Mouse (Mus musculus) G1E (cell line): Measurements from ENCODE around the gene Slmap. TPM values are rescaled to one million over a fixed set of nuclear protein-coding genes. Genes with fewer than 3 reads are reported as not detected.
A peak's percentile ranks its signal among the peaks of the same experiment; 100 is the strongest.
"Not testable (repeated sequence)": the region's sequence is repeated elsewhere in the genome, so short reads cannot be mapped to it uniquely, and the experiment has no call there.

Source experiments
- ATAC-seq: 2 replicates; pipeline ENCODE4 v1.8.0; 2016; ENCODE audit warnings: mild to moderate bottlenecking; ENCODE audit not compliant: insufficient number of reproducible peaks, poor library complexity, low FRiP score, severe bottlenecking; ENCODE audit errors: extremely low read depth
- DNase-seq: peaks from one replicate; pipeline ENCODE4 v3.0.0; 2012; ENCODE audit warnings: low spot score
- H3K27me3 ChIP-seq: 2 replicates; pipeline ENCODE4 v1.6.1; 2012; ENCODE audit warnings: mild to moderate bottlenecking, low read length, inconsistent platforms; ENCODE audit not compliant: insufficient read depth
- H3K36me3 ChIP-seq: replicated peaks from 2 replicates; pipeline ENCODE3; 2012; ENCODE audit warnings: mild to moderate bottlenecking, inconsistent platforms
- H3K4me1 ChIP-seq: 2 replicates; pipeline ENCODE4 v1.6.1; 2012; ENCODE audit warnings: low read depth, low read length, inconsistent platforms, mixed read lengths; ENCODE audit not compliant: insufficient read depth
- H3K4me3 ChIP-seq: 2 replicates; pipeline ENCODE4 v1.5.1; 2012; ENCODE audit warnings: low read depth, mild to moderate bottlenecking, inconsistent platforms, low read length, moderate library complexity, mixed read lengths
- H3K9me3 ChIP-seq: replicated peaks from 2 replicates; pipeline ENCODE4 v1.6.1; 2012; ENCODE audit warnings: inconsistent platforms
- CTCF ChIP-seq: IDR thresholded peaks from 2 replicates; pipeline ENCODE4 v1.5.1; 2012; ENCODE audit warnings: low read depth, low read length, inconsistent platforms, mixed read lengths
- GATA1 ChIP-seq: IDR thresholded peaks from 2 replicates; pipeline ENCODE4 v1.6.1; 2012; ENCODE audit warnings: borderline replicate concordance, low read length, inconsistent platforms, mixed read lengths
- GATA2 ChIP-seq: IDR thresholded peaks from 2 replicates; pipeline ENCODE4 v1.6.1; 2012; ENCODE audit warnings: low read depth, low read length, inconsistent platforms, borderline replicate concordance
- POLR2AphosphoS5 ChIP-seq: IDR thresholded peaks from 2 replicates; pipeline ENCODE4 v1.6.1; 2012; ENCODE audit warnings: low read depth, low read length, inconsistent platforms; ENCODE audit not compliant: insufficient replicate concordance
- TAL1 ChIP-seq: conservative IDR thresholded peaks from 2 replicates; pipeline ENCODE4 v1.6.1; 2012; ENCODE audit warnings: low read depth, low read length, inconsistent platforms, mixed read lengths
- polyA plus RNA-seq: library from polyadenylated mRNA; stranded (reverse); fragments of >175 nt; gene quantifications from 2 replicates; pipeline ENCODE4 v1.2.3, GENCODE M21; 2012
- total RNA-seq, 2 experiments: library from RNA; stranded (forward) in 1 of 2; stranded (reverse) in 1 of 2; fragments of 200-1000 nt in 1 of 2; fragments of >200 nt in 1 of 2; fragmentation: Nextera tagmentation in 1 of 2; gene quantifications; 2 replicates each; pipeline ENCODE4 v1.2.3; 2014 to 2017

The Slmap gene
- total and polyA plus RNA-seq, 3 experiments: 58.4 to 159 (median 92.9) TPM

DNA sequence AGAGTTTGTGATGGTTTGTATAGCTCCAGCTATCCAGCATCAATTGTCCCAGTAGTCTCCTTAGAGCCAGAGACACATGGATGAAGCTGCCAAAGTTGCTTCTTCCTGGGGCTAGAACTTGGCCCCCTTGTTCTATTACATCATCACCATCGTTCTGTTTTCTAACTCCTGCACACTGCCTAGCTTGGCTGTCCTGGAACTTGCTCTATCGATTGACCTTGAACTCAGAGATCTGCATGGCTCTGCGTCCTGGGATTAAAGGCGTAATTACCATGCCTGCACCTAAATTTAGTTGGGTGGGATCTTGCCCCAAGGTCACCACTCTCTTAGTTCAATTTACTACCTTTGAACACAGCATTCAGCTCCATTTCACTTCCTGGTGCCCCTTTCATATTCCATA is 14.9 kb downstream of the Slmap start:
- Histone ChIP-seq H3K4me1 (peaks cover 31% of the 10 kb centered on the region), H3K27me3 (no peaks in the 10 kb centered on the region), H3K36me3 (peaks cover 55% of the 10 kb centered on the region), H3K9me3 (no peaks in the 10 kb centered on the region), H3K4me3 (no peak overlapping the region)
- TF ChIP-seq TAL1: no peak
- DNase-seq (no peak), ATAC-seq (no peak)

DNA sequence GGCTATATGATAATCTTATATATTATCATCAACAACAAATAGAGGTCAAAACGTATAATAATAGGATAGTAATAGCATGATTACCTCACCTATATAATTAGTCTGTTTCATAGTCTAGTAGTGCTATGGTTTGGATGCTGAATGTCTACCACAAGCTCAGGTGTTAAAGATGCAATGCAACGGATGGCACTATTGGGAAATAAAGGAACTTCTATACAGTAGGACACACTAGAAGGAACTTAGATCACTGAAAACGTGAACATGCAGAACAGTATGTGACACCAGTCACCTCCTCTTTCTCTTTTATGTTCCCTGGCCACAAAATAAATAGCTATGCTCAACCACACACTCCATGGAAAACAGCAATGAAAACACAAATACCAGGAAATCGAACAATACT is 16.9 kb downstream of the Slmap start:
- Histone ChIP-seq H3K9me3 (no peaks in the 10 kb centered on the region), H3K4me1 (peaks cover 30% of the 10 kb centered on the region), H3K4me3 (no peak overlapping the region), H3K36me3 (peaks cover 53% of the 10 kb centered on the region), H3K27me3 (no peaks in the 10 kb centered on the region)
- TF ChIP-seq TAL1: no peak
- TF ChIP-seq GATA2: no peak
- TF ChIP-seq CTCF: no peak
- TF ChIP-seq GATA1: no peak
- TF ChIP-seq POLR2AphosphoS5: no peak
- DNase-seq (no peak), ATAC-seq (no peak)

DNA sequence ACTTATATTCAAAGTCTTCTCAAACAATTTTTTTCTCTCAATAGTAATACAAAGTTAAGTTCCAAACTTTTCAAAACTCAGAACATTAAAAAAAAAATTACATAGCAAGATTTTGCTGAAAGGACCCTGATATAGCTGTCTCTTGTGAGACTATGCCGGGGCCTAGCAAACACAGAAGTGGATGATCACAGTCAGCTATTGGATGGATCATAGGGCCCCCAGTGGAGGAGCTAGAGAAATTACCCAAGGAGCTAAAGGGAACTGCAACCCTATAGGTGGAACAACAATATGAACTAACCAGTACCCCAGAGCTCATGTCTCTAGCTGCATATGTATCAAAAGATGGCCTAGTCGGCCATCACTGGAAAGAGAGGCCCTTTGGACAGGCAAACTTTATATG is 18.5 kb downstream of the Slmap start:
- not testable (repeated sequence) for H3K9me3 ChIP-seq, DNase-seq, ATAC-seq, H3K27me3 ChIP-seq, H3K4me3 ChIP-seq
- H3K4me1 ChIP-seq: peaks cover 37% of the 10 kb centered on the region
- H3K36me3 ChIP-seq: peaks cover 53% of the 10 kb centered on the region

DNA sequence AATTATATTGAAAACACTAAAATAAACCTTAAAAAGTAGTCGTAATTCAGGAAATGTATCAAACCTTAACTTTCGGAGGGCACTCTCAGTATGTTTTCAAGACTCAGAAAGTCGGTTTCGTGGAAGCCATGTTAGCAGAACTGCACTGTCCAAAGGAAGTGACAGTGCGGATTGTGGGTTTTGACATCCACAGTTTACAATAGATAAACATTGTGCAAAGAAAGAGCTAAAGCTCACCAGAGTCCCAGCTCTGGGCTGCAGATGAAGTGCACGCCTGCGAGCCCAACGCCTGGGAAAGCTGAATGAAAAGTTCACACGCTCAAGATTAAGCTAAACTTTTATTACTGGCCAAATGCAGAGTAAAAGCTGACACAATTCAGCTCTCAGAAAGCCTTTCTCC is 18.9 kb downstream of the Slmap start:
- Histone ChIP-seq H3K27me3 (no peaks in the 10 kb centered on the region), H3K36me3 (peaks cover 53% of the 10 kb centered on the region), H3K4me3 (no peak overlapping the region), H3K4me1 (peaks cover 38% of the 10 kb centered on the region), H3K9me3 (no peaks in the 10 kb centered on the region)
- TF ChIP-seq CTCF: no peak
- TF ChIP-seq GATA2: no peak
- no peak for TF ChIP-seq TAL1
- no peak for TF ChIP-seq POLR2AphosphoS5
- TF ChIP-seq GATA1: no peak
- DNase-seq (no peak), ATAC-seq (peak; percentile 45)

DNA sequence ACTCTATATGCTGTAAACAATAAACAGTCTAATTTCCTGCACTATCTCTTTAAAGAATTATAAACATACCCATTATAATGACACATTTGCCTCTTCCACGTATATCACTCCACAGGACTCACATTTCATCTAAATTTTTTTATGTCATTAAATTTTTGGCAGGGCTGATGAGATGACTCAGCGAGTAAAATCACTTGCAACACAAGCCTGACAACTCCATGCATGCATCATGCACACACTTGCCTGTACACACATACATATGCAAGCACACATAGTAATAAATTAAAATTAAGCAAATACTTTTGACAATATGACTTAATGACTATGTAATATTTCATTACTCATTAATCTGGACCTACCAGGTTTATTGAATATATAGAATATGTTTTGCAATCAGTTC is 24.2 kb downstream of the Slmap start:
- DNase-seq: no peak
- Histone ChIP-seq H3K27me3 (no peaks in the 10 kb centered on the region), H3K36me3 (peaks cover 46% of the 10 kb centered on the region), H3K9me3 (no peaks in the 10 kb centered on the region), H3K4me1 (peaks cover 29% of the 10 kb centered on the region), H3K4me3 (no peak overlapping the region)
- no peak for ATAC-seq
- TF ChIP-seq GATA2 (no peak), POLR2AphosphoS5 (no peak), CTCF (no peak), TAL1 (no peak), GATA1 (no peak)

DNA sequence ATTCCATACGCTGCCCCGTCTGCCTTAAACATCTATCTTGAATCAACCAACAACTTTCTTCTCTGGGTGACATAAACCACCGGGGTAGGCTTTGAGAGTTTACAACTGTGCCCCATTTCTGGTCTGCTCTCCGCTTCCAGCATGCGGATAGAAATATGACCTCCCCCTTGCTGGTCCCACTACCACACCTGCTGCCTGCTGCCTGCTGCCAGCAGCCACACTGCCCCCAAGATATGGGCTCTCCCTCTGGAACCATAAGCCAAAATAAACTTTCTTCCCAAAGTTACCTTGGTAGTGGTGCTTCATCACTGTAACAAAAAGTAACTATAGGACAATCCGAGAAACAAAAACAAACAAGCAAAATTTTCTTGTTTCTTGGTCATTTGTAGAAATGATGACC is 26.6 kb downstream of the Slmap start:
- H3K4me3 ChIP-seq: no peak overlapping the region
- TF ChIP-seq GATA2 (no peak), POLR2AphosphoS5 (no peak), TAL1 (no peak), CTCF (no peak), GATA1 (no peak)
- H3K9me3 ChIP-seq: no peaks in the 10 kb centered on the region
- no peaks in the 10 kb centered on the region for H3K27me3 ChIP-seq
- H3K36me3 ChIP-seq: peaks cover 54% of the 10 kb centered on the region
- DNase-seq: no peak
- ATAC-seq: no peak
- H3K4me1 ChIP-seq: peaks cover 27% of the 10 kb centered on the region

DNA sequence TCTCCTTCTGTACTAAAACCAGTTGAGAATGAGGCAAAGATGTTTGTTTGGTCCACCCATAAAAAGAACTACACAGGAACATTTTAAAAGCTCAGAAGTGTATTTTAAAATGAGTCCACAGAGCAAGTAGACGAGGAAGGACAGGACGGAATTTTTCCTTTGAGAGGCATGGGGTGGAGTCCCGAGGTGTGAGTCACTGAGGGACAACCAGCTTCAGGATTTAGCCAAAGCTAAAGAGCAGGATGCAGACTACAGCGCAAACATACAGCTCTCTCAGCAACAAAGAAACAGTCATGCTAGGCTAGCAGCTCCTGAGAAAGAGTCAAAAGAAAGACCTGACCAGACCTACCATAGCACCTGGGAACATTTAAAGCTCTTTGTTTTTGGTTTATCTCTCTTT is 27.4 kb downstream of the Slmap start:
- Histone ChIP-seq H3K27me3 (no peaks in the 10 kb centered on the region), H3K4me3 (no peak overlapping the region), H3K9me3 (no peaks in the 10 kb centered on the region), H3K36me3 (peaks cover 58% of the 10 kb centered on the region), H3K4me1 (peaks cover 29% of the 10 kb centered on the region)
- no peak for ATAC-seq
- TF ChIP-seq GATA1 (no peak), POLR2AphosphoS5 (no peak), GATA2 (no peak), CTCF (no peak), TAL1 (no peak)
- DNase-seq: no peak

DNA sequence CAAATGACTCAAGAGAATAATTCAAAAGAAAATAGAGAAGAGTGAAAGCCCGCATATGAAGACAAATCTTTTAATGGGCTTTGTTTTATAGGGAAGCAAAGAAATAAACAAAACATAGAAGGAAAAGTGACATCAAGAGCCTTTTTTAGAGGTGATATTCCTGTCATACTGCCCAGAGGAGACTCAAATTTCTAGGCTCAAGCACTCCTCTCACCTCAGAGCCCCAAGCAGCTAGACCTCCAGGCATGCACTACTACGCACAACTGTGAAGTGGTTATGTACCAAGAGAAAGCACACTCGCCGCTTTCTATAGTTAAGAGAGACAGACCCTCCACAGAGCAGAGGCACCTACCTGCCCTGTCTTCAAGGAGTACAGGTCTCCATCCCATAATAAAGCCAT is 30.2 kb downstream of the Slmap start:
- Histone ChIP-seq H3K36me3 (peaks cover 65% of the 10 kb centered on the region), H3K4me1 (peaks cover 30% of the 10 kb centered on the region), H3K27me3 (no peaks in the 10 kb centered on the region), H3K4me3 (no peak overlapping the region), H3K9me3 (no peaks in the 10 kb centered on the region)
- DNase-seq (no peak), ATAC-seq (no peak)
- TF ChIP-seq CTCF (no peak), GATA2 (no peak), TAL1 (no peak), GATA1 (no peak), POLR2AphosphoS5 (no peak)
